Mouse (Mus musculus) MN1 (cell line): Measurements from ENCODE around the gene Pecam1.
"Not testable (repeated sequence)": the region's sequence is repeated elsewhere in the genome, so short reads cannot be mapped to it uniquely, and the experiment has no call there.

ENCODE experiments used
- DNase-seq: peaks from one replicate; pipeline ENCODE4 v3.0.0-alpha.2; 2016; ENCODE audit warnings: low spot score

The Pecam1 gene

DNA sequence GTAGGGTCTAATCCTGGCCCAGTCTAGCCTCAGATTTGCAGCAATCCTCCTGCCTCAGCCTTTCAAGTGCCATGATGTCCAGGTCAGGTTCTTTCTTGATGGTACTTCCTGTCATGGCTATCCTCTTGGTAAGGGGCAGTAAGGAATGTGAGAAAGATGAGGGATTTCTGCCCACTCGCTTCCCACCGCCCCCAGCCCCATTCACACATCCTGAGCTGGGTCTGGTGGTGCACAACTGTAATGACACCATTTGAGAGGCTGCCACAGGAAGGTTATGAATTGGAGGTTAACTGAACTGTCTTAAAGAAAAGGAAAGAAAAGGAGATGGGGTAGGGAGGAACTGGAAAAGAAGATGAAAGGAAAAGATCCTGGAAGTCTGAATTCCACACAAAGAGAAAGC lies 84.6 kb downstream of the Pecam1 start:
- DNase-seq = no peak

GRCm38 (mm10) chr11:106665328-106665727 lies 85.1 kb downstream of the Pecam1 start:
- DNase-seq = no peak

DNA sequence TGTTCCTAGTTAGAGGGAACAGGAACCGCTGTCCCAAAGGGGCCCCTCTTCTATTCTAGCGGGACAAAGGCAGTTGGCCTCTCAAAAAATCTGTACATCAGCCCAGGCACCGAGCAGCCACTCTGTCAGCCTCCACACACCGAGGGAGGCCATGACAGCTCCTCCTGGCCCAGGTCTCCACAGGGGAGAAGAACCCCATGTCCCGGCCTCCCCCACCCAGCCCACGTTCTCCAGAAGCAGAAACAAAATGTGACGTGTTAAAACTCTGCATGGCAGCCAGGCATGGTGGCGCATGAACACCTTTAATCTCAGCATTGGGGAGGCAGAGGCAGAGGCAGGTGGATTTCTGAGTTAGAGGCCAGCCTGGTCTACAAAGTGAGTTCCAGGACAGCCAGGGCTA lies 85.7 kb downstream of the Pecam1 start:
- no peak for DNase-seq

DNA sequence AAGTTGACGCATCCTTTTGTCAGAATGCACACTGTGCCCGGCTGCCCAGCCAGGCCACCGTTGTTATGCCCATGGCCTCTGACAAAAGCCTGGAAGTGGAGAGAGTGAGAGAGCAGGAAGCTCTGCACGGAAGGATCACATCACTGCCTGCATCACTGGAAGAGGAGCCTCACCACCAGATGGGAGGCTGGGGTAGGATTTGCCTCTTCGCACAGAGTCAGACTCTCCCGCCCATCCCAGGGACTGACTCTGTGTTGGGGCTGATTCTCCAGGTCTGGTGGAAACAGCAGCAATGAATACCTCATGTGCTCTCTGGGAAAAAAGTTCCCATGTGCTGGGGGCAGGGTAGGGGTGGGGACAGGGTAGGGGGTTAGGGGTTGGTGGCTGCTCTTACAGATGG lies 86.6 kb downstream of the Pecam1 start:
- DNase-seq = no peak

GRCm38 (mm10) chr11:106662634-106663407 lies 87.6 kb downstream of the Pecam1 start:
- no peak for DNase-seq

DNA sequence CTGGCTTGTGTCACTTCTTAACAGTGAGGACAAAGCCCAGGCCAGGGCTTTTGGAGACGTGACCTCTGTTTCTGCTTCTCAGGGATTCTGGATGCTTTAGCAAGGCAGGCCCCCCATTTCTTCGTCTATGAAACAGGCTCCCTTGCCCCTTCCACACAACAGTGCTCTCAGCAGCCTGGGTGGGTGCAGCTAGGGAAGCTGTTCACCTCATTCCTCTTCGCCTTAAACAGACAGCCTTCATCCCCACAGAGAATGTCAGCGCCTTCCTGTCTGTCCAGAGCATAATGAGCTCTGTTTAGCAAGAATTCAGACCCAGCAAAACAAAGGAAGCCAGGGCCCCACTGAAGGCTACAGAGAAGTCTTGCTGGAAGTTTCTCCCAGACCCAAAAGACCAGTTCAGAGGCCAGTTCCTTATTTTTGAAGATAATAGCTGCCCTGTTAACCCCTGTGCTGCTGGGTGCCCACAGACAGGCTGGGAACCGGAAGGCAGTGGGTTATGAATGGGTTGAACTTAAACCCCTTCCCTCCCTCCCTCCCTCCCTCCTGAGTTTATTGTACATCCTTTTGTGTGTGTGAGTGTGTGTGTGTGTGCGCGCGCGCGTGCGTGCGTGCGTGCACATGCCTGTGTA lies 89.9 kb downstream of the Pecam1 start:
- DNase-seq = no peak

- peak; percentile 81 for DNase-seq
Observed at GRCm38 (mm10) chr11:106659598-106660295, 90.7 kb downstream of the Pecam1 start.

- peak; percentile 91 for DNase-seq
Observed at GRCm38 (mm10) chr11:106658051-106658880, 92.2 kb downstream of the Pecam1 start.

DNA sequence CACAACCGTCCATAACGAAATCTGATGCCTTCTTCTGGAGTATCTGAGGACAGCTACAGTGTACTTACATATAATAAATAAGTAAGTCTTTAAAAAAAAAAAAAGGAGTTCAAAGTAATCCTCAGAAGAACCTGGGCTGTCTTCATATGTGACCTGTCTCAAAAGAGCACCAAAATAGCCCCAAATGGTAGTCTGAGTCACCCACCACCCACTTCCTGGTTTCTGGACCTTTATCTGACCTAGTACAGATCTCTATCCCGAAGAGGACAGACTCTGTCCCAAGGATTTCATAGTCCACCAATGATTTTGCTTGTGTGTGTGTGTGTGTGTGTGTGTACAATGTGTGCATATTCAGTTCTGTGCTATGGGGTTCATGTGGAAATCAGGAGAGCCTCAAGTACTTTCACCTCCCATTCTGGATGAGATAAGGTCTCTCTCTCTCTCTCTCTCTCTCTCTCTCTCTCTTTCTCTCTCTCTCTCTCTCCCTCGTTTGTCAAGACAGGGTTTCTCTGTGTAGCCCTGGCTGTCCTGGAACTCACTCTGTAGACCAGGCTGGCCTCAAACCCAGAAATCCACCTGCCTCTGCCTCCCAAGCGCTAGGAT lies 93.4 kb downstream of the Pecam1 start:
- not testable (repeated sequence) for DNase-seq

GRCm38 (mm10) chr11:106648347-106648746 lies 102.1 kb downstream of the Pecam1 start:
- peak; percentile 67 for DNase-seq

- DNase-seq = no peak
Observed at GRCm38 (mm10) chr11:106642966-106643637, 107.3 kb downstream of the Pecam1 start.

GRCm38 (mm10) chr11:106641580-106641979 lies 108.8 kb downstream of the Pecam1 start:
- no peak for DNase-seq

DNA sequence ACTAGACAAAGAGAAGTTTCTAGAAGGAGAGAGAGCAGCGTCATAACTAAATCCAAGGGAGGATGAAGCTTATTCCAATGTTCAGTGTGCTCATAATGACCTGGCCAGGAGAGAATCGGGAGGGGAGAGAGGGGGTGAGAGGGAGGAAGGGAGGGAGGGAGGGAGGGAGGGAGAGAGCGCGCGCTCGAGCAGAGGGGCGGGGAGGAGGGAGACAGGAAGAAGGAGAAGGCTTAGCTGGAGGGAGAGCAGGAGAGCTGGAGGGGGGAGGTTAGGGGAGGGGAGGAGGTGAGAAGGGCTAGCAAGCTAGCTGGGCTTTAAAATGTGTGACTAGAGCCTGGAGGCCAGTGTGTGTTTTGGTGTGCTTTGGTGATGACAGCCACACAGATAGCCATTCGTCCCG lies 110.4 kb downstream of the Pecam1 start:
- no peak for DNase-seq

GRCm38 (mm10) chr11:106639356-106639692 lies 111.1 kb downstream of the Pecam1 start:
- DNase-seq = no peak

- no peak for DNase-seq
Observed at GRCm38 (mm10) chr11:106638551-106639355, 111.7 kb downstream of the Pecam1 start.

GRCm38 (mm10) chr11:106637754-106638153 lies 112.7 kb downstream of the Pecam1 start:
- DNase-seq = no peak

GRCm38 (mm10) chr11:106635946-106636345 lies 114.5 kb downstream of the Pecam1 start:
- no peak for DNase-seq

- DNase-seq = not testable (repeated sequence)
Observed at GRCm38 (mm10) chr11:106634175-106634574, 116.3 kb downstream of the Pecam1 start.

GRCm38 (mm10) chr11:106633456-106633855 lies 117.0 kb downstream of the Pecam1 start:
- no peak for DNase-seq

DNA sequence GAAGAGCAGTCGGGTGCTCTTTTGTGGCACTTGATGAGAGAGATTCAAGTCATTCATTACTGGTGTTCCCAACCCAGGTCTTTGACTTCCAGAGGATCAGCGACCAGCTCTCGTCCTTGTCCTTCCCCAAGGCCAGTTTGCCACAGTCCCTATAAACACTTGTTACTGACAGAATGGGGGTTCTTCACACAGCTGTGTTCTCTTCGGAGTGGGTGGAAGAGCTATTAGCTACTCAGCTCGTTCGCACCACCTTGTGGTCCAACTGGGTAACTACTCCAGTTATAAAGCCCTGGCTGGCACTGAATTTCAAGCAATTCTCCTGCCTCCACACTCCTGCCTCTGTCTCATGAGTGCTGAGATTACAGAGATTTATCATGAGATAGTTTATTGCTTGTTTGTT lies 122.7 kb downstream of the Pecam1 start:
- DNase-seq = peak; percentile 73
